Mouse (Mus musculus): ENCODE measurements around the gene Grm2. TPM values are rescaled to one million over a fixed set of nuclear protein-coding genes. Genes with fewer than 3 reads are reported as not detected.

Gene Grm2
- polyA plus RNA-seq (2015; fragmentation: Nextera tagmentation; extraction: Ambion mirVana), result 24.3 and 24.6 TPM in 2 replicates

- H3K9ac ChIP-seq (ENCODE audit: low read depth, low read length), result peak within 1 kb of the TSS; percentile 83
- ATAC-seq, result peak; percentile 74
- no peaks in the 10 kb centered on the region for H3K27me3 ChIP-seq (ENCODE audit: control insufficient read depth, insufficient read depth, low read depth, low read length)
- WGBS, result under 1% methylated on average over 30 of the region's 44 CpGs
- H3K27ac ChIP-seq (ENCODE audit: low read length), result peak within 1 kb of the TSS; percentile 42
- H3K4me3 ChIP-seq (ENCODE audit: low read depth, low read length), result peak within 1 kb of the TSS; percentile 60
- peak within 1 kb of the TSS; percentile 84 for H3K4me2 ChIP-seq (ENCODE audit: low read length)
- H3K4me1 ChIP-seq (ENCODE audit: control insufficient read depth, insufficient read depth, low read length), result peaks cover 23% of the 10 kb centered on the region
- H3K36me3 ChIP-seq (ENCODE audit: control insufficient read depth, insufficient read depth, low read length), result peaks cover 7% of the 10 kb centered on the region; the same call in 1 of the 2 replicates
- H3K9me3 ChIP-seq (replicated peaks; ENCODE audit: control insufficient read depth, low read length, poor library complexity, severe bottlenecking), result no peaks in the 10 kb centered on the region
These were observed at the start of gene Grm2 for GRCm38 (mm10) chr9:106655884-106656720. TSS of gene Grm2 (minus strand) at chr9:106656082.

- no peak overlapping the region for H3K4me3 ChIP-seq (ENCODE audit: low read depth, low read length)
- no peaks in the 10 kb centered on the region for H3K9me3 ChIP-seq (replicated peaks; ENCODE audit: control insufficient read depth, low read length, poor library complexity, severe bottlenecking)
- H3K36me3 ChIP-seq (ENCODE audit: control insufficient read depth, insufficient read depth, low read length), result peaks cover 22% of the 10 kb centered on the region
- no peaks in the 10 kb centered on the region for H3K4me1 ChIP-seq (ENCODE audit: control insufficient read depth, insufficient read depth, low read length)
- 84% methylated on average over 11 of the region's 11 CpGs for WGBS
- no peaks in the 10 kb centered on the region for H3K27me3 ChIP-seq (ENCODE audit: control insufficient read depth, insufficient read depth, low read depth, low read length)
- no peak overlapping the region for H3K27ac ChIP-seq (ENCODE audit: low read length)
- H3K9ac ChIP-seq (ENCODE audit: low read depth, low read length), result no peak overlapping the region
- H3K4me2 ChIP-seq (ENCODE audit: low read length), result no peak overlapping the region
- ATAC-seq, result no peak
These were observed 37.1 kb upstream of the Grm2 start for GRCm38 (mm10) chr9:106692973-106693481.

GRCm38 (mm10) chr9:106688834-106689233 lies 33.0 kb upstream of the Grm2 start:
- Histone ChIP-seq H3K9me3 (replicated peaks; ENCODE audit: control insufficient read depth, low read length, poor library complexity, severe bottlenecking) (no peaks in the 10 kb centered on the region), H3K36me3 (ENCODE audit: control insufficient read depth, insufficient read depth, low read length) (peaks cover 12% of the 10 kb centered on the region; the same call in 1 of the 2 replicates), H3K27me3 (ENCODE audit: control insufficient read depth, insufficient read depth, low read depth, low read length) (no peaks in the 10 kb centered on the region), H3K27ac (ENCODE audit: low read length) (no peak overlapping the region), H3K4me2 (ENCODE audit: low read length) (no peak overlapping the region), H3K4me3 (ENCODE audit: low read depth, low read length) (no peak overlapping the region), H3K9ac (ENCODE audit: low read depth, low read length) (no peak overlapping the region), H3K4me1 (ENCODE audit: control insufficient read depth, insufficient read depth, low read length) (peaks cover 17% of the 10 kb centered on the region)
- 86% methylated on average over 8 of the region's 8 CpGs for WGBS
- no peak for ATAC-seq

DNA sequence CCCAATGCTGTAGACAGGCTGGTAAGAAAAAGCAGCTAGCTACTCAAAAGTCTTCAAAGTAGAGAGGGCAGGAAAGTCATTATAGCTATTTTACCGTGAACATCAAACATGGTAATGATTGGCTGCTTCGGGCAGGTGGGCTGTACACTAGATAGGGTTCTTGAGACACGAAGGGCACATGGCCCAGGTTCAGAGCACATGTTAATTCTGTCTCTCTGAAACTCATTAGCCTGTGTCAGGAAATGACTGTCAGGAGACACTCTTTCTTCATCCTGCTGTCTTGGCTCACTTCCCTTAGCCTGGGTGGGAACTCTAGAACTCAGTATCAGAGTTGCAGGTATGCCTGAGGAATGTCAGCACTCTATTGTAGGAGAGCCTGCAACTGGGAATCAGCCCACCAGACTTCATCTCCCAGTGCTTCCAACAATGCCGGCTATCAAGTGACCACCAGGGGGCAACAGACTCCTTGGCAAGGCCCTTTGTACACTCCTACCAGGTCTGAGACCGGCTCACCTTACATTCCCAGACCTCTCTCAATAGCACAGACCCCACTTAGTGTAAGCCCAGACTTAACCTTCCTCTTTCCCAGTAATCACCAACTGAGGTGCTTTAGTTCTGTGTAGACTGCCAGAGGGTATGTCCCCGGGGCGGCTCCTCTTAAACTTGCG lies 31.2 kb upstream of the Grm2 start:
- H3K9ac ChIP-seq (ENCODE audit: low read depth, low read length), result no peak overlapping the region
- 42% methylated on average over 8 of the region's 8 CpGs for WGBS
- H3K9me3 ChIP-seq (replicated peaks; ENCODE audit: control insufficient read depth, low read length, poor library complexity, severe bottlenecking), result no peaks in the 10 kb centered on the region
- H3K27me3 ChIP-seq (ENCODE audit: control insufficient read depth, insufficient read depth, low read depth, low read length), result no peaks in the 10 kb centered on the region
- no peaks in the 10 kb centered on the region for H3K36me3 ChIP-seq (ENCODE audit: control insufficient read depth, insufficient read depth, low read length)
- no peak overlapping the region for H3K4me3 ChIP-seq (ENCODE audit: low read depth, low read length)
- peaks cover 17% of the 10 kb centered on the region for H3K4me1 ChIP-seq (ENCODE audit: control insufficient read depth, insufficient read depth, low read length)
- no peak overlapping the region for H3K4me2 ChIP-seq (ENCODE audit: low read length)
- peak; percentile 26; the same call in 1 of the 2 replicates for ATAC-seq
- no peak overlapping the region for H3K27ac ChIP-seq (ENCODE audit: low read length)

- Histone ChIP-seq H3K9ac (ENCODE audit: low read depth, low read length) (peak within 1 kb of the TSS; percentile 86), H3K36me3 (ENCODE audit: control insufficient read depth, insufficient read depth, low read length) (no peaks in the 10 kb centered on the region; the same call in 1 of the 2 replicates), H3K4me1 (ENCODE audit: control insufficient read depth, insufficient read depth, low read length) (peaks cover 17% of the 10 kb centered on the region), H3K27me3 (ENCODE audit: control insufficient read depth, insufficient read depth, low read depth, low read length) (no peaks in the 10 kb centered on the region), H3K4me3 (ENCODE audit: low read depth, low read length) (peak within 1 kb of the TSS; percentile 87), H3K9me3 (replicated peaks; ENCODE audit: control insufficient read depth, low read length, poor library complexity, severe bottlenecking) (no peaks in the 10 kb centered on the region), H3K4me2 (ENCODE audit: low read length) (peak within 1 kb of the TSS; percentile 99), H3K27ac (ENCODE audit: low read length) (peak within 1 kb of the TSS; percentile 67)
- under 1% methylated on average over 76 of the region's 86 CpGs for WGBS
- peak; percentile 93 for ATAC-seq
These were observed 29.6 kb upstream of the Grm2 start, which contains the start of gene Tex264 for GRCm38 (mm10) chr9:106685249-106686101. TSS of gene Tex264 (minus strand) at chr9:106685927.

GRCm38 (mm10) chr9:106684918-106685248 lies 29.0 kb upstream of the Grm2 start:
- H3K4me2 ChIP-seq (ENCODE audit: low read length), result peak overlapping the region; percentile 99
- H3K9ac ChIP-seq (ENCODE audit: low read depth, low read length), result peak overlapping the region; percentile 86
- peak overlapping the region; percentile 87 for H3K4me3 ChIP-seq (ENCODE audit: low read depth, low read length)
- 2% methylated on average over 13 of the region's 14 CpGs for WGBS
- H3K27ac ChIP-seq (ENCODE audit: low read length), result no peak overlapping the region
- no peaks in the 10 kb centered on the region; the same call in 1 of the 2 replicates for H3K36me3 ChIP-seq (ENCODE audit: control insufficient read depth, insufficient read depth, low read length)
- H3K9me3 ChIP-seq (replicated peaks; ENCODE audit: control insufficient read depth, low read length, poor library complexity, severe bottlenecking), result no peaks in the 10 kb centered on the region
- H3K27me3 ChIP-seq (ENCODE audit: control insufficient read depth, insufficient read depth, low read depth, low read length), result no peaks in the 10 kb centered on the region
- H3K4me1 ChIP-seq (ENCODE audit: control insufficient read depth, insufficient read depth, low read length), result peaks cover 17% of the 10 kb centered on the region
- ATAC-seq, result peak; percentile 9; the same call in 1 of the 2 replicates

- H3K4me2 ChIP-seq (ENCODE audit: low read length), result peak overlapping the region; percentile 99
- peak overlapping the region; percentile 87 for H3K4me3 ChIP-seq (ENCODE audit: low read depth, low read length)
- peaks cover 17% of the 10 kb centered on the region for H3K4me1 ChIP-seq (ENCODE audit: control insufficient read depth, insufficient read depth, low read length)
- no peaks in the 10 kb centered on the region for H3K9me3 ChIP-seq (replicated peaks; ENCODE audit: control insufficient read depth, low read length, poor library complexity, severe bottlenecking)
- no peaks in the 10 kb centered on the region; the same call in 1 of the 2 replicates for H3K36me3 ChIP-seq (ENCODE audit: control insufficient read depth, insufficient read depth, low read length)
- 84% methylated on average over 6 of the region's 6 CpGs for WGBS
- H3K27me3 ChIP-seq (ENCODE audit: control insufficient read depth, insufficient read depth, low read depth, low read length), result no peaks in the 10 kb centered on the region
- ATAC-seq, result no peak
- H3K27ac ChIP-seq (ENCODE audit: low read length), result no peak overlapping the region
- peak overlapping the region; percentile 86 for H3K9ac ChIP-seq (ENCODE audit: low read depth, low read length)
These were observed 28.4 kb upstream of the Grm2 start for GRCm38 (mm10) chr9:106684093-106684872.

DNA sequence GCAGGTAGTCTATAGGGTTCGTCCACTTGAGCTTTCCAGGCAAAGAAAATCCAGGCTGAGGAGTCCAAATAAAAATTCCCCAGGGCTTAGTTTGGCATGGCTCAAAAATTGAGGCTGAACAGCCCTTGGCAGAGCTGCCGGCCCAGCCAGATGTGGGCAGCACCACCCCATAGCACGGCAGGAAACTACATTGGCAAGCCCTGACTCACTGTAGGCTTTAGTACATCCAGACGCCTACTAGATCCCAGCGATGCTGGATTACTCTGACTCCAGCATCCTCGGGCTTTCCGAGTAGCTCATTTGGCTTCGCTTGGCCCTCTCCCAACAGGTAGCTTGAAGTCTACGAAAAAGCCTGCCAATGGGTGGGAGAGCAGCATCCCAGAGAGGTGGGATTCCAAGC lies 25.1 kb upstream of the Grm2 start:
- H3K4me3 ChIP-seq (ENCODE audit: low read depth, low read length), result no peak overlapping the region
- no peak for ATAC-seq
- WGBS, result 91% methylated on average over 9 of the region's 9 CpGs
- no peak overlapping the region for H3K27ac ChIP-seq (ENCODE audit: low read length)
- H3K4me1 ChIP-seq (ENCODE audit: control insufficient read depth, insufficient read depth, low read length), result peaks cover 11% of the 10 kb centered on the region
- no peaks in the 10 kb centered on the region for H3K27me3 ChIP-seq (ENCODE audit: control insufficient read depth, insufficient read depth, low read depth, low read length)
- peaks cover 3% of the 10 kb centered on the region; the same call in 1 of the 2 replicates for H3K36me3 ChIP-seq (ENCODE audit: control insufficient read depth, insufficient read depth, low read length)
- no peak overlapping the region for H3K4me2 ChIP-seq (ENCODE audit: low read length)
- H3K9me3 ChIP-seq (replicated peaks; ENCODE audit: control insufficient read depth, low read length, poor library complexity, severe bottlenecking), result no peaks in the 10 kb centered on the region
- no peak overlapping the region for H3K9ac ChIP-seq (ENCODE audit: low read depth, low read length)

Data from midbrain, embryonic 16.5 days (tissue).